In the genomic region with DNA sequence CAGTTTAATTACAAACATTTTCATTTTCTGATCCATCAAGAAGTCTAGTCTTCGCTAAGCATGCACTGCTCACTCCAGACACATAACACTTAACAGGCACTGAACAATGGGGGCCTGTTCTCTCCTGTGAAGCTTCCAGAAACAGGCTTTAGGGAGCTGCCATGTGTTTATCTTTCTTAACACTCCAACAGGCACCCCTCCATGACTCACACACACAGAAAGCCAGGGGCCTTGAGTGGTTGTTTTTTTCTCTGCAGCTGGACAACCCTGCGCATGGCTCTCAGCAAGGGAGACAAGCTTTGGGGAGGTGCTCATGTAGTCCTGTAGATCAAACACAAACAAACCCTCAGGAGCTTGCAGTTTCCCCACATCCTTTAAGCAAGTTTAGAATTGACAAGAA, we compare ENCODE assay signal across 11 mouse cellular contexts.
DNase-seq lines count a peak whose midpoint lies in the region; ATAC-seq and TF ChIP-seq lines count a peak whose summit lies in the region.
"Had no signal": no experiment of that assay in that cellular context is flagged by ENCODE, and none has a peak within 500 bp of the region (broad histone marks: within the 10 kb centered on the region; RNA-seq: fewer than 3 reads in every experiment).

No protein-coding gene starts in this region.

- no peaks in the 10 kb centered on the region for H3K36me3 ChIP-seq in lung, postnatal 0 days (ENCODE audit: insufficient read depth, low read length)
- H3K36me3 ChIP-seq in stomach, postnatal 0 days (ENCODE audit: control insufficient read depth, insufficient read depth, low read length) = no peaks in the 10 kb centered on the region
- H3K36me3 ChIP-seq in midbrain, postnatal 0 days (ENCODE audit: insufficient read depth, low read length) = no peaks in the 10 kb centered on the region
- H3K36me3 ChIP-seq: hindbrain, embryonic 10.5 days; liver, embryonic 15.5 days had no signal

- H3K27me3 ChIP-seq in lung, postnatal 0 days (replicated peaks; ENCODE audit: insufficient read depth, low read length) = no peaks in the 10 kb centered on the region
- no peaks in the 10 kb centered on the region for H3K27me3 ChIP-seq in stomach, postnatal 0 days (ENCODE audit: control insufficient read depth, insufficient read depth, low read length)
- no peaks in the 10 kb centered on the region for H3K27me3 ChIP-seq in midbrain, postnatal 0 days (ENCODE audit: insufficient read depth, low read length)
- H3K27me3 ChIP-seq: liver, embryonic 15.5 days had no signal

- no peak for TF ChIP-seq CTCF in lung, postnatal 0 days (IDR thresholded peaks at IDR 0.05)
- no peak for TF ChIP-seq CTCF in stomach, postnatal 0 days (IDR thresholded peaks at IDR 0.05; ENCODE audit: low read depth)
- TF ChIP-seq CTCF in midbrain, postnatal 0 days (IDR thresholded peaks at IDR 0.05) = no peak

- H3K9ac ChIP-seq in lung, postnatal 0 days (replicated peaks; ENCODE audit: low read depth) = no peak overlapping the region
- no peak overlapping the region for H3K9ac ChIP-seq in stomach, postnatal 0 days (ENCODE audit: low read length)
- H3K9ac ChIP-seq in midbrain, postnatal 0 days (replicated peaks; ENCODE audit: low read length, poor library complexity, severe bottlenecking) = no peak overlapping the region
- H3K9ac ChIP-seq: liver, embryonic 15.5 days had no signal

- no peak; the same call in 1 of the 2 replicates for TF ChIP-seq EP300 in lung, postnatal 0 days (IDR thresholded peaks at IDR 0.05)
- peak; percentile 16 for TF ChIP-seq EP300 in stomach, postnatal 0 days (optimal IDR thresholded peaks at IDR 0.05)

- no peaks in the 10 kb centered on the region for H3K9me3 ChIP-seq in lung, postnatal 0 days (ENCODE audit: low read length)
- H3K9me3 ChIP-seq in stomach, postnatal 0 days (ENCODE audit: control insufficient read depth, low read length) = no peaks in the 10 kb centered on the region
- H3K9me3 ChIP-seq in midbrain, postnatal 0 days (ENCODE audit: low read length) = no peaks in the 10 kb centered on the region
- H3K9me3 ChIP-seq: hindbrain, embryonic 10.5 days; liver, embryonic 15.5 days had no signal

- WGBS in lung, postnatal 0 days = 43% methylated on average over 2 of the region's 2 CpGs
- WGBS in stomach, postnatal 0 days = 20% methylated on average over 2 of the region's 2 CpGs
- 71% methylated on average over 2 of the region's 2 CpGs for WGBS in midbrain, postnatal 0 days

- no peak overlapping the region for H3K4me2 ChIP-seq in lung, postnatal 0 days (replicated peaks; ENCODE audit: low read depth, low read length)
- no peak overlapping the region for H3K4me2 ChIP-seq in stomach, postnatal 0 days (replicated peaks; ENCODE audit: low read depth)
- H3K4me2 ChIP-seq in midbrain, postnatal 0 days (ENCODE audit: low read depth, low read length, poor library complexity, severe bottlenecking) = no peak overlapping the region
- H3K4me2 ChIP-seq: liver, embryonic 15.5 days had no signal

- H3K27ac ChIP-seq in lung, postnatal 0 days (ENCODE audit: low read length) = no peak overlapping the region
- H3K27ac ChIP-seq in stomach, postnatal 0 days (replicated peaks) = peak overlapping the region; percentile 46
- H3K27ac ChIP-seq in midbrain, postnatal 0 days (ENCODE audit: low read depth, low read length) = no peak overlapping the region
- H3K27ac ChIP-seq: hindbrain, embryonic 10.5 days; liver, embryonic 15.5 days had no signal

- no peak overlapping the region for H3K4me3 ChIP-seq in lung, postnatal 0 days (ENCODE audit: low read depth, low read length)
- no peak overlapping the region for H3K4me3 ChIP-seq in stomach, postnatal 0 days (ENCODE audit: low read depth, low read length)
- H3K4me3 ChIP-seq in midbrain, postnatal 0 days (ENCODE audit: low read depth, low read length) = no peak overlapping the region
- H3K4me3 ChIP-seq: hindbrain, embryonic 10.5 days; liver, embryonic 15.5 days had no signal

- peak; percentile 22 for DNase-seq in adrenal gland, adult 2 months
- no peak for DNase-seq in adrenal gland, adult 8-10 months
- peak; percentile 65 for DNase-seq in lung, postnatal 0 days (ENCODE audit: low spot score)
- no peak for DNase-seq in lung, postnatal 25 days (ENCODE audit: low spot score)
- DNase-seq in stomach, postnatal 0 days (ENCODE audit: low spot score) = peak; percentile 41
- DNase-seq in cerebellum, postnatal 25 days = no peak
- no peak for DNase-seq in midbrain, postnatal 0 days (ENCODE audit: low spot score)

- ATAC-seq in lung, postnatal 0 days = peak; percentile 82
- ATAC-seq in inflammation-experienced regulatory T-cells, adult 6 months = peak; percentile 25
- ATAC-seq in stomach, postnatal 0 days (ENCODE audit: low FRiP score, low TSS enrichment) = peak; percentile 91
- ATAC-seq in midbrain, postnatal 0 days (ENCODE audit: low FRiP score) = no peak
- ATAC-seq: midbrain, embryonic 16.5 days had no signal

- H3K4me1 ChIP-seq in lung, postnatal 0 days (ENCODE audit: insufficient read depth, low read depth, low read length) = no peaks in the 10 kb centered on the region
- H3K4me1 ChIP-seq in stomach, postnatal 0 days (replicated peaks; ENCODE audit: control insufficient read depth, insufficient read depth) = 0 out of 2 replicates have a peak, but pooled peaks cover 3% of the 10 kb centered on the region
- no peaks in the 10 kb centered on the region for H3K4me1 ChIP-seq in midbrain, postnatal 0 days (ENCODE audit: insufficient read depth, low read length)
- H3K4me1 ChIP-seq: liver, embryonic 15.5 days had no signal

Comparison
In these comparisons a context has a peak if more than half of its experiments do, and no peak if none do; other contexts are left out.
1. DNase-seq: peak in adrenal gland, adult 2 months (single experiment), lung, postnatal 0 days (single experiment) and stomach, postnatal 0 days (single experiment); none in adrenal gland, adult 8-10 months (single experiment), lung, postnatal 25 days (single experiment), cerebellum, postnatal 25 days (0 of 2) and midbrain, postnatal 0 days (single experiment).